Mouse (Mus musculus): ENCODE results near the gene BC028528. TPM values are rescaled to one million over a fixed set of nuclear protein-coding genes. Genes with fewer than 3 reads are reported as not detected.
"Not testable (repeated sequence)": the region's sequence is repeated elsewhere in the genome, so short reads cannot be mapped to it uniquely, and the experiment has no call there.

The BC028528 gene
- total RNA-seq, 2 experiments from 2014 or later = 1.4 to 2.1 TPM

DNA sequence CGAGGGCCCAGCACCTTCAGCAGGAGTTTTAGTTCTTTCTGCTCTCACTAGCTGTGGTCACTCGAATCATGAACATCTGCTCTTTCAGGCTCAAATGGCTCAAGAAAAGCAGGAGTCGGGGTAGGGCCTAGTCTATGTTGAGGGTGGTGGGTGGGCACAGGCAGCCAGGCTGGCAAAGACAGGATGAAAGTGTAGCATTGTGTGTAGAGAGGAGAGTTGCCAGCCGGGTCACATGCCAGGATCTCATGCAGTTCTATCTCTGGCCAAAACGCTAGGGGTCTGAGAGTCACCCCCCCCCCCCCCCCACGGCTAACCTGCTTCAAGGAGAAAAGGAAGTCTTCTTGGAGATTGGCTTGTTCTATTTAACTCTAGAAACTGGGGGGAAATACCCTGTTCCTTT, 10.8 kb upstream of the BC028528 start:
- no peak for TF ChIP-seq CTCF (IDR thresholded peaks at IDR 0.05)
- peak overlapping the region; percentile 80 for H3K4me3 ChIP-seq
- peak; percentile 58 for DNase-seq

DNA sequence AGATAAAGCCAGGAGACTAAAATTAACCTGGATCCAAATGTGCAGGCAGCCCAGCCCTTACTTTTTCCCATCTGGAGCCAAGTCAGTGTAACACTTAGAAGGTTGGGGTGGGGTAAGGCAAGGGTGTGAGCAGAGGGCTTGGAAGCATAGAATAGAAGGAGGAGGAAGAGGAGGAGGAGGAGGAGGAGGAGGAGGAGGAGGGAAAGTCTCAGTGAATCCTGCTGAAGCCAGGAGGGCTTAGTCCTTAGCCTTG, 10.5 kb upstream of the BC028528 start:
- peak overlapping the region; percentile 80 for H3K4me3 ChIP-seq
- intact Hi-C loops (cut with DNase I) = no loop called here
- H3K27ac ChIP-seq = peak overlapping the region; percentile 87
- TF ChIP-seq CTCF (IDR thresholded peaks at IDR 0.05) = no peak
- DNase-seq = peak; percentile 41

More for the DNA sequence above, 10.8 kb upstream of the BC028528 start:
- peak overlapping the region; percentile 87 for H3K27ac ChIP-seq
- intact Hi-C loops (cut with DNase I) = no loop called here

DNA sequence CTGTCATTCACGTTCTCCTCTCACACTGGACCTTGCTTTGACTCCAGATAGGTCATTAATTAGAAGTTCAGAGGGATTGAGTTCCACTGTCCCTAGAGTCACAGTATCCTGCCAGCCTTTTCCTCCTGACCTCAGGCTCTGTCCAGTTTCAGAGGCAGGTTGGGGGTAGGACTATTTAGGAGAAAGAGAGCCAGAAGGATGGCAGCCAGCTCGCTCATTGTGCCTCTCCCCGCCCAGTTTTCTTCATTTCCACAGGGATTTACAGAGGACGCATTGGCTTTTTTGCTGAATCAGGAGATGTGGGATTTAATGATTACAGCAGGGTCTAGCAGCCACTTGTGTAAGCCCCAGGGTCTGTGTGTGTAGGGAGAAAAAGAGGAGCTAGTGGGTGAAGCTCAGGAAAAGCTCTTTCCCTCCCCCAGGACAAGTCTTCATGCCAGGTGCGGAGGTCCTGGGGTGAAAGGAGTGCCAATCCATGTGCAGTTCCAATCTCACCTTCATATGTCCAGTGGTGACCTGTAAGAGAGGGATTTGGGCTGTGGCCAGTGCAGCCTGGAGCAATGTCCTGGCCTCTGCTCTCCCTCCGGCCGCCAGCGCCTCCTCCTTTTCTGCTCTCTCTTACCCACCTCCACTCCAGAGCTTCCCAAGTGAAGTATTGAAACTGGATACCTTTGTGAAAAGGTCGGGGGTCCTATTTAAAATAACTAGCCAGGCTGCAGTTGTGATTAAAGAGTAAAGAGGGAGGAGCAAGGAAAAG, 10.0 kb upstream of the BC028528 start:
- intact Hi-C loops (cut with DNase I) = no loop called here
- Histone ChIP-seq H3K27ac (peak overlapping the region; percentile 87), H3K4me3 (peak overlapping the region; percentile 80)
- peak; percentile 80 for DNase-seq
- no peak for TF ChIP-seq CTCF (IDR thresholded peaks at IDR 0.05)

DNA sequence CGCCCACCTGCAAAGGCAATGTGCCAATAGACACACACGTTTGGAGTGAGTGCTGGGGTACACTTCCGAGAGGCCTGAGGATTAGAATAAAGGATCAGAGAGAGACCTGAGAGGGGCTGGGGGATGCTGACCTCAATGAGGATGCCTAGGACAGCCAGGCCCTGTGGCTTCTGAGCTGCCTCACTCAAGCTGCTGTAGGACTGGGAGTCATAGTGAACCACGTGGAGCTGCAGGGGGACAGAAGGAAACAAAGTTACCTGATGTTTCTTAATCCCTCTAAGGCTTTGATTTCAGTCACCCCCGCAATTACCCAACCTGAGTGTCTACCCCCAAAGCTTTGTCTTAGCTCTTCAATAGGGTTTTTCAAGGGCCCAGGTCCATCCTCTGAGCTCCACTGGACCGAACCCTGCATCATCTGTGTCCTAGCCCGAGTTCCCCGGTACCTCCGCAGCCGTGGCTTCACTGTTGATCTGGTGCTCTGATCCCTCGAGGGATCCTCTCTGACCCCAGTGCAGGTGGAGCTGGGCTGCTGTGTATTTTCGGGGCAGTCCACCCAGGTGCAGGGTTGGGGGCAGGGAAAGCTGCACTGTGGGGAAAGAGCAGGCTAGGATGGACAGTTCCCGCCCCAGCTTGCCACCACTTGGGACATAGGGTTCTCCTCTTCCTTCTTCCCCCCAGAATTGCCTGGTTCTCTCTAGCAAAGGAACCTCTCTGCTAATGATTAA, 8.2 kb upstream of the BC028528 start:
- intact Hi-C loops (cut with DNase I) = no loop called here
- no peak for DNase-seq
- no peak for TF ChIP-seq CTCF (IDR thresholded peaks at IDR 0.05)
- Histone ChIP-seq H3K4me3 (no peak overlapping the region), H3K27ac (peak overlapping the region; percentile 12)

- H3K4me3 ChIP-seq; H3K27ac ChIP-seq; intact Hi-C loops (cut with DNase I); DNase-seq: not testable (repeated sequence)
Measured at GRCm38 (mm10) chr3:95895501-95895900, 3.7 kb upstream of the BC028528 start.

GRCm38 (mm10) chr3:95894317-95895160, 2.7 kb upstream of the BC028528 start:
- intact Hi-C loops (cut with DNase I) = no loop called here
- DNase-seq = peak; percentile 69
- peak overlapping the region; percentile 94 for H3K27ac ChIP-seq
- no peak for TF ChIP-seq CTCF (IDR thresholded peaks at IDR 0.05)
- H3K4me3 ChIP-seq = peak overlapping the region; percentile 74

- intact Hi-C loops (cut with DNase I) = not testable (repeated sequence)
- Histone ChIP-seq H3K4me3 (peak within 1 kb of the TSS; percentile 74), H3K27ac (peak within 1 kb of the TSS; percentile 94)
- DNase-seq = peak; percentile 97
Measured at GRCm38 (mm10) chr3:95893606-95894316, 2.0 kb upstream of the BC028528 start, which contains the start of gene Aph1a. Aph1a (plus strand) TSS chr3:95893969.

GRCm38 (mm10) chr3:95893126-95893525, 1.3 kb upstream of the BC028528 start:
- no peak for TF ChIP-seq CTCF (IDR thresholded peaks at IDR 0.05)
- Histone ChIP-seq H3K4me3 (peak overlapping the region; percentile 74), H3K27ac (peak overlapping the region; percentile 94)
- no peak for DNase-seq
- intact Hi-C loops (cut with DNase I) = no loop called here

GRCm38 (mm10) chr3:95892066-95893052, 554 bp upstream of the BC028528 start:
- intact Hi-C loops (cut with DNase I) = no loop called here

DNA sequence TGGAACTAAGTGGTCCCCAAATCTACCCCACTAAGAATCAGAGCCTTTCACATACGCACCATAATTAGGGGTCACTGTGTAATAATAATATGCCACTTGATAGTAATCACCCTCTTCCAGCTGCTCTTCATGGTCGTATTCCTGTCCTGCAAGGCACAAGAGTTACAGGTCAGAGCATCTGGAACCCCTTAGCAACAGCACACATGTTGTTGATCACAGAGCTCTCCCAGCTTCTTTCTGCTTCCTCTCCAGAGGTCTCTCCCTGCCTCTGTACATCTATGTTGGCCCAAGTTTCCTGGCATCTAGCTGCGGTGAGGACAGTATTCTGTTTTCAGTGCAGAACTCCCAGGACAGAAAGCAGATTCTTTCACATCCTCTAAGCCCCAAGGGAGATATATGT, 2.1 kb downstream of the BC028528 start:
- Histone ChIP-seq H3K4me3 (no peak overlapping the region), H3K27ac (peak overlapping the region; percentile 80; the same call in 1 of the 2 replicates)
- no peak for DNase-seq
- TF ChIP-seq CTCF (IDR thresholded peaks at IDR 0.05) = no peak
- intact Hi-C loops (cut with DNase I) = no loop called here

More at GRCm38 (mm10) chr3:95892066-95893052, 554 bp upstream of the BC028528 start:
- no peak for TF ChIP-seq CTCF (IDR thresholded peaks at IDR 0.05)
- H3K27ac ChIP-seq = peak overlapping the region; percentile 94
- no peak for DNase-seq
- H3K4me3 ChIP-seq = peak overlapping the region; percentile 50

DNA sequence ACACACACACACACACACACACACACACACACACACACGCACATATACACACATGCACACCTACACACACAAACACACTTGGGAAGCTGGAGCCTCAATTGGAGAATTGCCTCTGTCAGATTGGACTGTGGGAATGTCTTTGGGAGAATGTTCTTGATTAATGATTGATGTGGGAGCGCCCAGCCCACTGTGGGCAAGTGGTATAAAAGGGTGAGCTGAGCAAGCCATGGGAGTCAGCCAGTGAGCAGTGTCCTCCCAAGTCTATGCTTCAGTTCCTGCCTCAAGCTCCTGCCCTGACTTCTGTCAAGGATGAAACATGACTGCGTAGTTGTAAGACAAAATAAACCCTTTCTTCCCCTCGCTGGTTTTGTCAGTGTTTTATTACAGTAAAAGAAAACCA, 4.2 kb downstream of the BC028528 start:
- no peak overlapping the region for H3K27ac ChIP-seq
- no peak overlapping the region for H3K4me3 ChIP-seq
- no peak for DNase-seq
- no peak for TF ChIP-seq CTCF (IDR thresholded peaks at IDR 0.05)
- intact Hi-C loops (cut with DNase I) = no loop called here
